Mouse (Mus musculus): ENCODE measurements around the gene Zfp787. TPM values are rescaled to one million over a fixed set of nuclear protein-coding genes. Genes with fewer than 3 reads are reported as not detected.

Zfp787 gene
- polyA plus RNA-seq, 1 experiment from 2014 or later: 10.0 TPM

- H3K27me3 ChIP-seq (ENCODE audit: control insufficient read depth, insufficient read depth, low read depth, low read length): no peaks in the 10 kb centered on the region
- H3K4me3 ChIP-seq (ENCODE audit: low read depth, low read length): peak overlapping the region; percentile 65
- peak overlapping the region; percentile 76 for H3K27ac ChIP-seq (ENCODE audit: low read length)
- H3K4me1 ChIP-seq (ENCODE audit: control insufficient read depth, low read depth, low read length): peaks cover 19% of the 10 kb centered on the region
- no peaks in the 10 kb centered on the region for H3K36me3 ChIP-seq (ENCODE audit: control insufficient read depth, insufficient read depth)
- H3K4me2 ChIP-seq (ENCODE audit: low read depth, low read length): peak overlapping the region; percentile 95
- under 1% methylated on average over 24 of the region's 24 CpGs for whole genome bisulfite sequencing (ENCODE audit: insufficient replicate concordance)
- no peaks in the 10 kb centered on the region for H3K9me3 ChIP-seq (replicated peaks; ENCODE audit: control insufficient read depth, low read length)
- ATAC-seq (ENCODE audit: low read depth): 0 out of 2 replicates have a peak, but pooled peaks have one; percentile 19
- peak overlapping the region; percentile 63 for H3K9ac ChIP-seq (ENCODE audit: low read depth, low read length)
Measured at GRCm38 (mm10) chr7:6171444-6172005, 15.7 kb upstream of the Zfp787 start.

GRCm38 (mm10) chr7:6170871-6171270 is 15.1 kb upstream of the Zfp787 start:
- peak overlapping the region; percentile 65 for H3K4me3 ChIP-seq (ENCODE audit: low read depth, low read length)
- no peak for ATAC-seq (ENCODE audit: low read depth)
- WGBS (ENCODE audit: insufficient replicate concordance): 43% methylated on average over 6 of the region's 6 CpGs
- peak overlapping the region; percentile 95 for H3K4me2 ChIP-seq (ENCODE audit: low read depth, low read length)
- H3K36me3 ChIP-seq (ENCODE audit: control insufficient read depth, insufficient read depth): no peaks in the 10 kb centered on the region
- H3K27ac ChIP-seq (ENCODE audit: low read length): peak overlapping the region; percentile 76
- H3K9me3 ChIP-seq (replicated peaks; ENCODE audit: control insufficient read depth, low read length): no peaks in the 10 kb centered on the region
- H3K4me1 ChIP-seq (ENCODE audit: control insufficient read depth, low read depth, low read length): peaks cover 19% of the 10 kb centered on the region
- no peaks in the 10 kb centered on the region for H3K27me3 ChIP-seq (ENCODE audit: control insufficient read depth, insufficient read depth, low read depth, low read length)
- H3K9ac ChIP-seq (ENCODE audit: low read depth, low read length): peak overlapping the region; percentile 63; the same call in 1 of the 2 replicates

DNA sequence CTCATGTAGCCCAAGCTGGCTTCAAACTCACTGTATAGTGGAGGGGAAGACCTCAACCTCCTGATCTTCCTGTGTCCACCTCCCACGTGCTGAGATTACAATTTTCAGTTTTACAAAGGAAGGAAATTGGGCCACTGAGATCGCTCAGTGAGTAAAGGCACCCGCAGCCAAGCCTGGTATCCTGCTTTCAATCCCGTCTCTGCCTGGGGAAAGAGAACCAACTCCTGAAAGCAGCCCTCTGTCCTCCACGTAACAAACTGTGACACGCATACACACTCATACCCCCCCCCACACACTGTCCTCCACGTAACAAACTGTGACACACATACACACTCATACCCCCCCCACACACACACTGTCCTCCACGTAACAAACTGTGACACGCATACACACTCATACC is 14.6 kb upstream of the Zfp787 start:
- no peak for ATAC-seq (ENCODE audit: low read depth)
- Histone ChIP-seq H3K27me3 (ENCODE audit: control insufficient read depth, insufficient read depth, low read depth, low read length) (no peaks in the 10 kb centered on the region), H3K4me1 (ENCODE audit: control insufficient read depth, low read depth, low read length) (peaks cover 18% of the 10 kb centered on the region), H3K4me2 (ENCODE audit: low read depth, low read length) (no peak overlapping the region), H3K9ac (ENCODE audit: low read depth, low read length) (no peak overlapping the region), H3K9me3 (replicated peaks; ENCODE audit: control insufficient read depth, low read length) (no peaks in the 10 kb centered on the region), H3K36me3 (ENCODE audit: control insufficient read depth, insufficient read depth) (no peaks in the 10 kb centered on the region), H3K27ac (ENCODE audit: low read length) (peak overlapping the region; percentile 31; the same call in 1 of the 2 replicates), H3K4me3 (ENCODE audit: low read depth, low read length) (no peak overlapping the region)
- 60% methylated on average over 9 of the region's 9 CpGs for WGBS (ENCODE audit: insufficient replicate concordance)

GRCm38 (mm10) chr7:6169403-6169802 is 13.6 kb upstream of the Zfp787 start:
- H3K36me3 ChIP-seq (ENCODE audit: control insufficient read depth, insufficient read depth): no peaks in the 10 kb centered on the region
- peak; percentile 38 for ATAC-seq (ENCODE audit: low read depth)
- H3K9ac ChIP-seq (ENCODE audit: low read depth, low read length): no peak overlapping the region
- peaks cover 8% of the 10 kb centered on the region for H3K4me1 ChIP-seq (ENCODE audit: control insufficient read depth, low read depth, low read length)
- H3K27me3 ChIP-seq (ENCODE audit: control insufficient read depth, insufficient read depth, low read depth, low read length): no peaks in the 10 kb centered on the region
- H3K9me3 ChIP-seq (replicated peaks; ENCODE audit: control insufficient read depth, low read length): no peaks in the 10 kb centered on the region
- 40% methylated on average over 3 of the region's 3 CpGs for WGBS (ENCODE audit: insufficient replicate concordance)
- H3K27ac ChIP-seq (ENCODE audit: low read length): peak overlapping the region; percentile 55
- H3K4me2 ChIP-seq (ENCODE audit: low read depth, low read length): no peak overlapping the region
- no peak overlapping the region for H3K4me3 ChIP-seq (ENCODE audit: low read depth, low read length)

- Histone ChIP-seq H3K27ac (ENCODE audit: low read length) (no peak overlapping the region), H3K9ac (ENCODE audit: low read depth, low read length) (no peak overlapping the region), H3K4me1 (ENCODE audit: control insufficient read depth, low read depth, low read length) (no peaks in the 10 kb centered on the region), H3K4me3 (ENCODE audit: low read depth, low read length) (no peak overlapping the region), H3K4me2 (ENCODE audit: low read depth, low read length) (no peak overlapping the region), H3K36me3 (ENCODE audit: control insufficient read depth, insufficient read depth) (no peaks in the 10 kb centered on the region), H3K27me3 (ENCODE audit: control insufficient read depth, insufficient read depth, low read depth, low read length) (no peaks in the 10 kb centered on the region), H3K9me3 (replicated peaks; ENCODE audit: control insufficient read depth, low read length) (no peaks in the 10 kb centered on the region)
- ATAC-seq (ENCODE audit: low read depth): no peak
- WGBS (ENCODE audit: insufficient replicate concordance): 47% methylated on average over 5 of the region's 5 CpGs
Measured at GRCm38 (mm10) chr7:6164671-6165070, 8.9 kb upstream of the Zfp787 start.

- H3K4me2 ChIP-seq (ENCODE audit: low read depth, low read length): no peak overlapping the region
- no peak overlapping the region for H3K27ac ChIP-seq (ENCODE audit: low read length)
- no peaks in the 10 kb centered on the region for H3K36me3 ChIP-seq (ENCODE audit: control insufficient read depth, insufficient read depth)
- no peaks in the 10 kb centered on the region for H3K9me3 ChIP-seq (replicated peaks; ENCODE audit: control insufficient read depth, low read length)
- H3K4me3 ChIP-seq (ENCODE audit: low read depth, low read length): no peak overlapping the region
- peaks cover 9% of the 10 kb centered on the region for H3K4me1 ChIP-seq (ENCODE audit: control insufficient read depth, low read depth, low read length)
- WGBS (ENCODE audit: insufficient replicate concordance): 61% methylated on average over 4 of the region's 4 CpGs
- H3K27me3 ChIP-seq (ENCODE audit: control insufficient read depth, insufficient read depth, low read depth, low read length): no peaks in the 10 kb centered on the region
- ATAC-seq (ENCODE audit: low read depth): no peak
- H3K9ac ChIP-seq (ENCODE audit: low read depth, low read length): no peak overlapping the region
Measured at GRCm38 (mm10) chr7:6162172-6162571, 6.4 kb upstream of the Zfp787 start.

- no peaks in the 10 kb centered on the region for H3K36me3 ChIP-seq (ENCODE audit: control insufficient read depth, insufficient read depth)
- no peaks in the 10 kb centered on the region for H3K9me3 ChIP-seq (replicated peaks; ENCODE audit: control insufficient read depth, low read length)
- no peak overlapping the region for H3K4me3 ChIP-seq (ENCODE audit: low read depth, low read length)
- no peak overlapping the region for H3K27ac ChIP-seq (ENCODE audit: low read length)
- WGBS (ENCODE audit: insufficient replicate concordance): 44% methylated on average over 3 of the region's 3 CpGs
- ATAC-seq (ENCODE audit: low read depth): no peak
- no peak overlapping the region for H3K4me2 ChIP-seq (ENCODE audit: low read depth, low read length)
- no peaks in the 10 kb centered on the region for H3K27me3 ChIP-seq (ENCODE audit: control insufficient read depth, insufficient read depth, low read depth, low read length)
- no peak overlapping the region for H3K9ac ChIP-seq (ENCODE audit: low read depth, low read length)
- H3K4me1 ChIP-seq (ENCODE audit: control insufficient read depth, low read depth, low read length): peaks cover 16% of the 10 kb centered on the region
Measured at GRCm38 (mm10) chr7:6161541-6161940, 5.7 kb upstream of the Zfp787 start.

GRCm38 (mm10) chr7:6159604-6160003 is 3.8 kb upstream of the Zfp787 start:
- Histone ChIP-seq H3K27me3 (ENCODE audit: control insufficient read depth, insufficient read depth, low read depth, low read length) (no peaks in the 10 kb centered on the region), H3K4me3 (ENCODE audit: low read depth, low read length) (no peak overlapping the region), H3K27ac (ENCODE audit: low read length) (no peak overlapping the region), H3K4me2 (ENCODE audit: low read depth, low read length) (no peak overlapping the region), H3K36me3 (ENCODE audit: control insufficient read depth, insufficient read depth) (no peaks in the 10 kb centered on the region), H3K9me3 (replicated peaks; ENCODE audit: control insufficient read depth, low read length) (no peaks in the 10 kb centered on the region), H3K9ac (ENCODE audit: low read depth, low read length) (no peak overlapping the region), H3K4me1 (ENCODE audit: control insufficient read depth, low read depth, low read length) (peaks cover 24% of the 10 kb centered on the region)
- no peak for ATAC-seq (ENCODE audit: low read depth)
- 80% methylated on average over 3 of the region's 3 CpGs for WGBS (ENCODE audit: insufficient replicate concordance)

- 6% methylated on average over 1 of the region's 1 CpGs for WGBS (ENCODE audit: insufficient replicate concordance)
- Histone ChIP-seq H3K36me3 (ENCODE audit: control insufficient read depth, insufficient read depth) (no peaks in the 10 kb centered on the region), H3K9me3 (replicated peaks; ENCODE audit: control insufficient read depth, low read length) (no peaks in the 10 kb centered on the region), H3K4me2 (ENCODE audit: low read depth, low read length) (peak overlapping the region; percentile 79), H3K9ac (ENCODE audit: low read depth, low read length) (peak overlapping the region; percentile 36; the same call in 1 of the 2 replicates), H3K4me3 (ENCODE audit: low read depth, low read length) (0 out of 2 replicates have a peak overlapping the region, but pooled peaks have one; percentile 82), H3K27ac (ENCODE audit: low read length) (peak overlapping the region; percentile 89), H3K4me1 (ENCODE audit: control insufficient read depth, low read depth, low read length) (peaks cover 41% of the 10 kb centered on the region), H3K27me3 (ENCODE audit: control insufficient read depth, insufficient read depth, low read depth, low read length) (no peaks in the 10 kb centered on the region)
- ATAC-seq (ENCODE audit: low read depth): no peak
Measured at GRCm38 (mm10) chr7:6157479-6157878, 1.7 kb upstream of the Zfp787 start.

Measured in liver, embryonic 16.5 days (tissue).